8 mouse cellular contexts compared by ENCODE assay signal in the genomic region with DNA sequence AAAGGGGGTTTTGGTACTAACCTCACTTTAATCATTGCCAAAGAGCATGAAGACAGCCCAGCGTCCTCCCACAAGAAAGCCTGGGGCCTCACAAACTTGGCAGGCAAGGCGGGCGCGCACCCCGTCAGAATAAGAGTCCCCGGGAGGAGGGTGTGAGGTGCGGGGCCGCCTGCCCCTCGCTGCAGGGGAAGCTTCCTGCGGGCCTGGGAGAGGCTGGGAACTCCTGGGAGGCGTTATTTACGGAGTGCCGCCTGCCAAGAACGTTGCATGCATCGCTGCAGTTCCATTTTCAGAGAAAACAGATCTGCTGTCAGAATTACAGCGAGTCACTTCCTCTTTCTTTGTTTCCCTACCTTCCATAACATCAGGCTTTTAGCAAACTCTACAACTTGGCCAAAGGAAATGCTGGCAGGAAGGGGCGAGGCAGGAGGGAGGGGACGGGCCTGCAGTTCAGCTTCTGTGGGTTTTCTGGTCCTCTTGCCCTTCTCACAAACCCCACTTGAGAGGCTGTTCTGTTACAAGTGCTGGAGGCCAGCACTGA.
DNase-seq lines count a peak whose midpoint lies in the region; ATAC-seq lines count a peak whose summit lies in the region.

No protein-coding gene starts in this region.

- peaks cover 5% of the 10 kb centered on the region; the same call in 1 of the 2 replicates for H3K36me3 ChIP-seq in forebrain, embryonic 13.5 days (ENCODE audit: poor library complexity, severe bottlenecking)
- no peaks in the 10 kb centered on the region for H3K36me3 ChIP-seq in liver, embryonic 16.5 days (ENCODE audit: control insufficient read depth, insufficient read depth)
- peaks cover 7% of the 10 kb centered on the region; the same call in 1 of the 2 replicates for H3K36me3 ChIP-seq in neural tube, embryonic 12.5 days

- ATAC-seq in cerebellum, adult (ENCODE audit: insufficient number of reproducible peaks, low FRiP score, low TSS enrichment), result peak; percentile 62
- peak; percentile 92 for ATAC-seq in forebrain, embryonic 13.5 days
- peak; percentile 84 for ATAC-seq in liver, embryonic 16.5 days (ENCODE audit: low read depth)
- peak; percentile 86 for ATAC-seq in neural tube, embryonic 12.5 days (ENCODE audit: low FRiP score, low read depth)

- intact Hi-C loops in heart, postnatal 10 days (cut with DNase I), result loop anchor here (1.0 to 2.0 kb wide), 4 partner anchors 8 to 56 kb away; no protein-coding TSS in a partner anchor

- DNase-seq in ES-CJ7 (ENCODE audit: low read depth, low spot score), result peak; percentile 64
- DNase-seq in heart, postnatal 10 days, result peak; percentile 97 to 98
- peak; percentile 97 to 98 for DNase-seq in kidney, postnatal 4 days
- peak; percentile 86 for DNase-seq in telencephalon, adult 2 months (ENCODE audit: low read depth, low spot score)

- peak overlapping the region; percentile 76 for H3K9ac ChIP-seq in forebrain, embryonic 13.5 days
- H3K9ac ChIP-seq in liver, embryonic 16.5 days (ENCODE audit: low read depth, low read length), result peak overlapping the region; percentile 71
- H3K9ac ChIP-seq in neural tube, embryonic 12.5 days, result peak overlapping the region; percentile 54; the same call in 1 of the 2 replicates

- H3K4me1 ChIP-seq in forebrain, embryonic 13.5 days, result peaks cover 91% of the 10 kb centered on the region
- H3K4me1 ChIP-seq in liver, embryonic 16.5 days (ENCODE audit: control insufficient read depth, low read depth, low read length), result peaks cover 65% of the 10 kb centered on the region
- peaks cover 82% of the 10 kb centered on the region for H3K4me1 ChIP-seq in neural tube, embryonic 12.5 days

- H3K9me3 ChIP-seq in forebrain, embryonic 13.5 days (replicated peaks), result no peaks in the 10 kb centered on the region
- no peaks in the 10 kb centered on the region for H3K9me3 ChIP-seq in liver, embryonic 16.5 days (replicated peaks; ENCODE audit: control insufficient read depth, low read length)
- no peaks in the 10 kb centered on the region for H3K9me3 ChIP-seq in neural tube, embryonic 12.5 days

- H3K4me2 ChIP-seq in forebrain, embryonic 13.5 days, result peak overlapping the region; percentile 74
- peak overlapping the region; percentile 87 for H3K4me2 ChIP-seq in liver, embryonic 16.5 days (ENCODE audit: low read depth, low read length)
- H3K4me2 ChIP-seq in neural tube, embryonic 12.5 days (replicated peaks), result peak overlapping the region; percentile 66

- H3K27ac ChIP-seq in forebrain, embryonic 13.5 days, result peak overlapping the region; percentile 98
- peak overlapping the region; percentile 88 for H3K27ac ChIP-seq in liver, embryonic 16.5 days (ENCODE audit: low read length)
- peak overlapping the region; percentile 81 for H3K27ac ChIP-seq in neural tube, embryonic 12.5 days

- H3K4me3 ChIP-seq in forebrain, embryonic 13.5 days, result peak overlapping the region; percentile 42
- H3K4me3 ChIP-seq in liver, embryonic 16.5 days (ENCODE audit: low read depth, low read length), result peak overlapping the region; percentile 64
- peak overlapping the region; percentile 30 for H3K4me3 ChIP-seq in neural tube, embryonic 12.5 days

- H3K27me3 ChIP-seq in forebrain, embryonic 13.5 days, result no peaks in the 10 kb centered on the region
- H3K27me3 ChIP-seq in liver, embryonic 16.5 days (ENCODE audit: control insufficient read depth, insufficient read depth, low read depth, low read length), result no peaks in the 10 kb centered on the region
- H3K27me3 ChIP-seq in neural tube, embryonic 12.5 days (replicated peaks), result no peaks in the 10 kb centered on the region

- 0% methylated on average over 18 of the region's 18 CpGs for WGBS in forebrain, embryonic 13.5 days
- under 1% methylated on average over 18 of the region's 18 CpGs for WGBS in liver, embryonic 16.5 days (ENCODE audit: insufficient replicate concordance)
- WGBS in neural tube, embryonic 12.5 days, result under 1% methylated on average over 18 of the region's 18 CpGs

Comparison
In these comparisons a context has a peak if more than half of its experiments do, and no peak if none do; other contexts are left out.
1. Peak in every context shown above with its lines: DNase-seq, ATAC-seq, H3K4me3 ChIP-seq and H3K27ac ChIP-seq.